Mouse (Mus musculus) heart, postnatal 0 days (tissue): ENCODE results near the gene Atp6v1e1.

Experiments used
- CTCF ChIP-seq: IDR thresholded peaks from 2 replicates; pipeline ENCODE4 v1.5.1; 2016; ENCODE audit warnings: antibody characterized with exemption, control low read depth, low read depth
- EP300 ChIP-seq: IDR thresholded peaks from 2 replicates; pipeline ENCODE4 v1.6.1; 2016; ENCODE audit warnings: antibody characterized with exemption, low read depth

GRCm38 (mm10) chr6:120796111-120796510 is 26.5 kb downstream of the Atp6v1e1 start:
- no peak for TF ChIP-seq CTCF
- TF ChIP-seq EP300 = no peak
